Mouse (Mus musculus): ENCODE measurements at regions not wholly inside any gene's neighbourhood (a gene's known extent, or its start where the extent isn't known, plus 50 kb on each side); places are given as distances from the start of the nearest gene placed in this dataset.

DNA sequence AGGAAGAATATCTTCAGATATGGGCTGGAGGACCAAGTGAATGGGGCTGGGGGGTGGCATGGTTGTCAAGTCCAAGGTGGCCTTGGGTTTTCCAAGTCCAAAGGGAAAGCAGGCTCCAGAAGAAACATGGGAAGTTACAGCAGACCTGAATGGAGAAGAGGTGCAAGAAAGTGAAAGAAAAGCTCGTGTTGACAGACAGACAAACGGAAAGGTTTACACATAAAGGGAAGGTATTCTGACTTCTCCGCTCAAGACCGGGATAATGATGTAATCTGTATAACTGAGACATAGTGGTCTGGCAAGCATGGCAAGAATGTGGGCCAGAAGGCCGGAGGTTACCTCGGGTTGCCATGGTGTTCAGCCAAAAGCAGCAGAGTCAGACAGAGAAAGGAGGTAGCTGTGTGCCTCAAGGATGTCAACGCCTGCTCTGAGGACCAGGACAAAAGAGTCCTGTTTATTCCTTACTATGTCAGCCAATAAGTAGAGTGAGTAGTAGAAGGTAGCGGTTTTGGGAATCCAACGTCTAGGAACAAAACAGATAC lies 50.8 kb upstream of the Elk3 start:
- Histone ChIP-seq H3K4me3 (replicated peaks; ENCODE audit: low read depth, low read length) (no peak overlapping the region), H3K4me1 (replicated peaks; ENCODE audit: insufficient read depth, low read length) (no peaks in the 10 kb centered on the region), H3K27ac (no peak overlapping the region), H3K4me2 (ENCODE audit: low read length) (no peak overlapping the region), H3K9ac (ENCODE audit: low read depth, low read length) (no peak overlapping the region), H3K9me3 (replicated peaks; ENCODE audit: low read length) (no peaks in the 10 kb centered on the region), H3K36me3 (ENCODE audit: insufficient read depth, low read length) (no peaks in the 10 kb centered on the region), H3K27me3 (ENCODE audit: insufficient read depth, low read length) (no peaks in the 10 kb centered on the region)
- DNase-seq (ENCODE audit: low spot score), result no peak
- no peak for ATAC-seq (replicated peaks; ENCODE audit: low FRiP score, low read depth)
- TF ChIP-seq CTCF (IDR thresholded peaks at IDR 0.05; ENCODE audit: low read depth), result no peak
- WGBS, result 84% methylated on average over 9 of the region's 9 CpGs

DNA sequence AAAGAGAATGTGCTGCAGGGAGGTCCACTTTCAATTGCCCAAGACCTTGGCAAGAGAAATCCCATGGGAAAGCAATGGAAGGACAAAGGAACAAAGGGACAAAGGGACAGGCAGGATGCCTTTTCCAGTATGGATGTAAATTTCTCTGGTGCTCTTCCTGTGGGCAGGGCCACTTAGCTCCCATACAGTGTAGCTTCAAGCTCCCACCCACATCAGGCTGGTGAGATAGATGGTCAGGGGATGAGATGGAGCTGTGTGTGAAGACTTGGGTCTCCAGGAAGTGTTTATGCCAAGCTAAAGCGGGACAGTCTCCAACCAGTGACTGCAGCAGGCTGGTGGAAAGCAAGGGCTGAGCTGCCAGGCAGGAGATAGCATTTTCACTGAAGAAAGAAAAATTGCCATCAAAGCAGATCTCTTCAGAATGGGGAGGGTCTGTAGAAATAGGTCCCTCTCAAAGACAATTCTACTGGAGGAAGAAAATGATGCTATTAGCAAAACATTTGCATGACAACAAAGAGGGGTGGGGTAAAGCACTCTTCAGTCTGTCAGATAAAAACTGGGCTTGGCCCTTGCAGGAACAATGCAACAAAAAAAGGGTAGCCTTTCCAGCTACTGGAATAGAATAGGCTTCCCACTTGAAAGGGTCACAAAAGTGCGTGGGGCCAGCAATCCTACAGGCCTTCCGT lies 53.3 kb upstream of the Elk3 start:
- no peak for TF ChIP-seq CTCF (IDR thresholded peaks at IDR 0.05; ENCODE audit: low read depth)
- H3K9me3 ChIP-seq (replicated peaks; ENCODE audit: low read length), result no peaks in the 10 kb centered on the region
- no peaks in the 10 kb centered on the region for H3K27me3 ChIP-seq (ENCODE audit: insufficient read depth, low read length)
- no peak for ATAC-seq (replicated peaks; ENCODE audit: low FRiP score, low read depth)
- H3K4me1 ChIP-seq (replicated peaks; ENCODE audit: insufficient read depth, low read length), result no peaks in the 10 kb centered on the region
- H3K4me2 ChIP-seq (ENCODE audit: low read length), result no peak overlapping the region
- H3K4me3 ChIP-seq (replicated peaks; ENCODE audit: low read depth, low read length), result no peak overlapping the region
- no peak overlapping the region for H3K27ac ChIP-seq
- no peak overlapping the region for H3K9ac ChIP-seq (ENCODE audit: low read depth, low read length)
- DNase-seq (ENCODE audit: low spot score), result no peak
- H3K36me3 ChIP-seq (ENCODE audit: insufficient read depth, low read length), result no peaks in the 10 kb centered on the region
- WGBS, result 73% methylated on average over 3 of the region's 3 CpGs

DNA sequence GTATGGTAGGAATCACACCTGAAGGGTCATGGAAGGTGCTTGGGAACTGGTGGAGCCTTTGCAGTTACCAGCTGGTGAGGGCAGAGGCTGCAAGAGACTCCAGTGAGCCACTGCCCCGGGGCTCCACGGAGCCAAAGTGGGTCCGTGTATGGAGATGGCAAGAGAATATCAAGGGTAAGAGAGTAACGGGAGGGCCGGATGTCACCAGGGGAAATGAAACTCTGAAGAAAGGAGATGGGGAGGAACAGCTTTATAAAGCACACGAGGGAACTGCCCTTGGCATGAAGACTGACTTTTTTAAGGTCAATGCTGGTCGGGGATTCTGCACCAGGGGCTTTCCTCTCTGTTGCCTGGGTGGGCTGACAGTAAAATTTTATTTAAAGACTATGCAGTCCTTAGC lies 53.9 kb upstream of the Elk3 start:
- H3K9me3 ChIP-seq (replicated peaks; ENCODE audit: low read length), result no peaks in the 10 kb centered on the region
- no peaks in the 10 kb centered on the region for H3K36me3 ChIP-seq (ENCODE audit: insufficient read depth, low read length)
- no peak overlapping the region for H3K27ac ChIP-seq
- no peak for TF ChIP-seq CTCF (IDR thresholded peaks at IDR 0.05; ENCODE audit: low read depth)
- H3K4me3 ChIP-seq (replicated peaks; ENCODE audit: low read depth, low read length), result no peak overlapping the region
- H3K27me3 ChIP-seq (ENCODE audit: insufficient read depth, low read length), result no peaks in the 10 kb centered on the region
- no peak overlapping the region for H3K9ac ChIP-seq (ENCODE audit: low read depth, low read length)
- H3K4me2 ChIP-seq (ENCODE audit: low read length), result no peak overlapping the region
- H3K4me1 ChIP-seq (replicated peaks; ENCODE audit: insufficient read depth, low read length), result no peaks in the 10 kb centered on the region
- ATAC-seq (replicated peaks; ENCODE audit: low FRiP score, low read depth) (no peak), DNase-seq (ENCODE audit: low spot score) (no peak)
- WGBS, result 63% methylated on average over 7 of the region's 7 CpGs

DNA sequence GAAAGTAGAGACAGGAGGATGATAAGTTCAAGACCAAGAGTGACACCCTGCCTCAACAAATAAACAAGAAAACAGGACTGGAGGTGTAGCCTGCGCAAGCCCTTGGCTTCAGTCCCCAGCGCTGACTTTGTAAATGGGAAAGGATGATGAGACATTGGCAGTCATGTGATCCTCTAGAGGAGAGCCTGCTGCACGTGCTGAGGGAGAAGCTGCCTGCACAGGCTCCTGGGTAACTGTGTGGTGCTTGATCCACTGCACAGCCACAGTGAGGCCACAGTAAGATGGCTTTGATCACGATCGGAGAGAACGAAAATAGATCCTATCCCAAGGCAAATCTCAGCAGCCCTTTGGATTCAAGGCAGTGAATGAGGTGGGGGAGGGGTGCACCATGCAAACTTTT lies 54.4 kb upstream of the Elk3 start:
- Histone ChIP-seq H3K4me3 (replicated peaks; ENCODE audit: low read depth, low read length) (no peak overlapping the region), H3K36me3 (ENCODE audit: insufficient read depth, low read length) (no peaks in the 10 kb centered on the region), H3K4me2 (ENCODE audit: low read length) (no peak overlapping the region), H3K4me1 (replicated peaks; ENCODE audit: insufficient read depth, low read length) (no peaks in the 10 kb centered on the region), H3K27ac (no peak overlapping the region), H3K27me3 (ENCODE audit: insufficient read depth, low read length) (no peaks in the 10 kb centered on the region), H3K9ac (ENCODE audit: low read depth, low read length) (no peak overlapping the region), H3K9me3 (replicated peaks; ENCODE audit: low read length) (no peaks in the 10 kb centered on the region)
- TF ChIP-seq CTCF (IDR thresholded peaks at IDR 0.05; ENCODE audit: low read depth), result no peak
- DNase-seq (ENCODE audit: low spot score), result no peak
- WGBS, result 61% methylated on average over 6 of the region's 6 CpGs
- no peak for ATAC-seq (replicated peaks; ENCODE audit: low FRiP score, low read depth)

DNA sequence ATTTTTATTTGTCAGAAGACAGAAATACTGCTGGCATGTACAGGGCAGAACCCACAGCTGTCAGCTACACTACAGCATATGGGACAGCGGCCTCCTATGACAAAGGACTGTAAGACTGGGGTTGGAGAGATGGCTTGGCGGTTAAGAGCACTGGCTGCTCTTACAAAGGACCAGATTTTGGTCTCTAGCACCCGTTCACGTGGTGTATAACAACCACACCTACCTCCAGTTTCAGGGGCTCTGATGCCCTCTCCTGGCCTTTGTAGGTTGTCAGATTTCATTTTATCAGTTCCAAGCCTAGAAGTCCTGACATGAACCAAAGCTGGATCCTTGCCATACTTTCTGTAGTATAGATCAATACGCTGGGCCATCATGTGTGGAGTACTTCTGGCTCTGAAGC lies 54.9 kb upstream of the Elk3 start:
- Histone ChIP-seq H3K36me3 (ENCODE audit: insufficient read depth, low read length) (no peaks in the 10 kb centered on the region), H3K27me3 (ENCODE audit: insufficient read depth, low read length) (no peaks in the 10 kb centered on the region), H3K9me3 (replicated peaks; ENCODE audit: low read length) (no peaks in the 10 kb centered on the region), H3K4me3 (replicated peaks; ENCODE audit: low read depth, low read length) (no peak overlapping the region), H3K9ac (ENCODE audit: low read depth, low read length) (no peak overlapping the region), H3K27ac (no peak overlapping the region), H3K4me1 (replicated peaks; ENCODE audit: insufficient read depth, low read length) (no peaks in the 10 kb centered on the region), H3K4me2 (ENCODE audit: low read length) (no peak overlapping the region)
- ATAC-seq (replicated peaks; ENCODE audit: low FRiP score, low read depth) (no peak), DNase-seq (ENCODE audit: low spot score) (no peak)
- 76% methylated on average over 5 of the region's 5 CpGs for WGBS
- 0 out of 2 replicates have a peak, but pooled peaks have one; percentile 22 for TF ChIP-seq CTCF (IDR thresholded peaks at IDR 0.05; ENCODE audit: low read depth)

DNA sequence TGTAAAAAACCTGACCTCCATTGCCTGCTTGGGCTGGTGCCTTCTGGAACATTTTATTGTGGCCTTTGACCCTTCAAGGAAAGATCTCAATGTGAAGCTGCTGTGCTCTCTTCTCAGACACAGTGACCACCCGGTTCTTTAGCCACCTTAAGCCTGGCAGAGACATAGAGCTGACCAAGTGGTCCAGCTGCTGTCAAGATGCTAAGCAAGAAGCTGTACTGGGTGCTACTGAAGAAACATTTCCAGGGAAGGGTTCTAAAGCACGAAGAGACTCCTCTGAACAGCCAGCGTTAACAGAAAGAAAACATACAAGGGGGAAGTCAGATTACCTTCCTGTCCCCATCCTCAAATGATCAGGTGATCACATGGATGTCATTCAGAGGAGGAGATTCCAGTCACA lies 58.8 kb upstream of the Elk3 start:
- no peak overlapping the region for H3K4me3 ChIP-seq (replicated peaks; ENCODE audit: low read depth, low read length)
- H3K4me1 ChIP-seq (replicated peaks; ENCODE audit: insufficient read depth, low read length), result no peaks in the 10 kb centered on the region
- H3K9ac ChIP-seq (ENCODE audit: low read depth, low read length), result no peak overlapping the region
- no peak for TF ChIP-seq CTCF (IDR thresholded peaks at IDR 0.05; ENCODE audit: low read depth)
- H3K36me3 ChIP-seq (ENCODE audit: insufficient read depth, low read length), result no peaks in the 10 kb centered on the region
- no peak for DNase-seq (ENCODE audit: low spot score)
- no peak overlapping the region for H3K4me2 ChIP-seq (ENCODE audit: low read length)
- ATAC-seq (replicated peaks; ENCODE audit: low FRiP score, low read depth), result no peak
- WGBS, result 49% methylated on average over 3 of the region's 3 CpGs
- no peaks in the 10 kb centered on the region for H3K9me3 ChIP-seq (replicated peaks; ENCODE audit: low read length)
- no peak overlapping the region for H3K27ac ChIP-seq
- no peaks in the 10 kb centered on the region for H3K27me3 ChIP-seq (ENCODE audit: insufficient read depth, low read length)

DNA sequence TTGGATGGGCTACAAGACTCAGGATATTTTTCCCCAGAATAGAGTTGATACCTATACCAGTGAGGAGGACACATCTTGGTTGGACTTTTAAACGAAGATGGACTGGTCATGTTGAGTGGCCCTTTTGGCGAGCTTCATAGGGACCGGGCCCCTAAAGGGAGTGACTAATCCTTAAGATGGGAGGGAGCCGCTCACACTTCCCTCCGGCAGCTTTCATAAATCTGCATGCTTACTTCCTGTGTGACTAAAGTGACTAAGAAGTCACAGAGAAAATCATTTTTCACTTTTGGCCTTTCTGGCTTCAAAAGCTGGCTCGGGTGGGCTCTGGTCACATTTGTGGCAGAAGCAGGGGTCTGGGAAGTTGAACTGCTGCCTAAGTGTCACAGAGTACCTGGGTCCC lies 59.4 kb upstream of the Elk3 start:
- Histone ChIP-seq H3K36me3 (ENCODE audit: insufficient read depth, low read length) (no peaks in the 10 kb centered on the region), H3K4me3 (replicated peaks; ENCODE audit: low read depth, low read length) (no peak overlapping the region), H3K4me2 (ENCODE audit: low read length) (no peak overlapping the region), H3K27ac (no peak overlapping the region), H3K4me1 (replicated peaks; ENCODE audit: insufficient read depth, low read length) (no peaks in the 10 kb centered on the region), H3K9me3 (replicated peaks; ENCODE audit: low read length) (no peaks in the 10 kb centered on the region), H3K9ac (ENCODE audit: low read depth, low read length) (no peak overlapping the region), H3K27me3 (ENCODE audit: insufficient read depth, low read length) (no peaks in the 10 kb centered on the region)
- ATAC-seq (replicated peaks; ENCODE audit: low FRiP score, low read depth), result no peak
- WGBS, result 61% methylated on average over 6 of the region's 6 CpGs
- TF ChIP-seq CTCF (IDR thresholded peaks at IDR 0.05; ENCODE audit: low read depth), result no peak
- peak; percentile 15 for DNase-seq (ENCODE audit: low spot score)
